Mouse (Mus musculus): ENCODE results near the gene Rhof.

Rhof gene

GRCm38 (mm10) chr5:123134875-123135382, 2.4 kb upstream of the Rhof start:
- DNase-seq (ENCODE audit: low spot score), result no peak

GRCm38 (mm10) chr5:123134186-123134874, 1.8 kb upstream of the Rhof start:
- no peak for DNase-seq (ENCODE audit: low spot score)

GRCm38 (mm10) chr5:123133784-123134143, 1.3 kb upstream of the Rhof start:
- DNase-seq (ENCODE audit: low spot score), result no peak

- DNase-seq (ENCODE audit: low spot score), result no peak
Measured at GRCm38 (mm10) chr5:123133083-123133783, 741 bp upstream of the Rhof start.

GRCm38 (mm10) chr5:123130814-123131148, 1.7 kb downstream of the Rhof start:
- no peak for DNase-seq (ENCODE audit: low spot score)

- no peak for DNase-seq (ENCODE audit: low spot score)
Measured at GRCm38 (mm10) chr5:123130030-123130813, 2.3 kb downstream of the Rhof start.

GRCm38 (mm10) chr5:123129170-123129757, 3.2 kb downstream of the Rhof start:
- DNase-seq (ENCODE audit: low spot score), result no peak

- no peak for DNase-seq (ENCODE audit: low spot score)
Measured at GRCm38 (mm10) chr5:123128426-123129169, 3.9 kb downstream of the Rhof start.

- no peak for DNase-seq (ENCODE audit: low spot score)
Measured at GRCm38 (mm10) chr5:123127031-123127430, 5.5 kb downstream of the Rhof start.

- DNase-seq (ENCODE audit: low spot score), result no peak
Measured at GRCm38 (mm10) chr5:123125638-123126406, 6.7 kb downstream of the Rhof start.

GRCm38 (mm10) chr5:123125105-123125504, 7.4 kb downstream of the Rhof start:
- no peak for DNase-seq (ENCODE audit: low spot score)

- DNase-seq (ENCODE audit: low spot score), result no peak
Measured at GRCm38 (mm10) chr5:123122181-123122580, 10.3 kb downstream of the Rhof start.

GRCm38 (mm10) chr5:123120624-123121215, 11.8 kb downstream of the Rhof start:
- DNase-seq (ENCODE audit: low spot score), result no peak

- DNase-seq (ENCODE audit: low spot score), result no peak
Measured at GRCm38 (mm10) chr5:123118826-123119225, 13.7 kb downstream of the Rhof start.

- DNase-seq (ENCODE audit: low spot score), result no peak
Measured at GRCm38 (mm10) chr5:123117773-123118172, 14.7 kb downstream of the Rhof start.

GRCm38 (mm10) chr5:123117257-123117656, 15.2 kb downstream of the Rhof start:
- DNase-seq (ENCODE audit: low spot score), result no peak

- no peak for DNase-seq (ENCODE audit: low spot score)
Measured at GRCm38 (mm10) chr5:123116080-123116479, 16.4 kb downstream of the Rhof start.

GRCm38 (mm10) chr5:123114924-123115323, 17.6 kb downstream of the Rhof start:
- no peak for DNase-seq (ENCODE audit: low spot score)

- DNase-seq (ENCODE audit: low spot score), result no peak
Measured at GRCm38 (mm10) chr5:123114109-123114508, 18.4 kb downstream of the Rhof start.

- DNase-seq (ENCODE audit: low spot score), result no peak
Measured at GRCm38 (mm10) chr5:123110296-123110721, 22.2 kb downstream of the Rhof start.
